In the genomic region with DNA sequence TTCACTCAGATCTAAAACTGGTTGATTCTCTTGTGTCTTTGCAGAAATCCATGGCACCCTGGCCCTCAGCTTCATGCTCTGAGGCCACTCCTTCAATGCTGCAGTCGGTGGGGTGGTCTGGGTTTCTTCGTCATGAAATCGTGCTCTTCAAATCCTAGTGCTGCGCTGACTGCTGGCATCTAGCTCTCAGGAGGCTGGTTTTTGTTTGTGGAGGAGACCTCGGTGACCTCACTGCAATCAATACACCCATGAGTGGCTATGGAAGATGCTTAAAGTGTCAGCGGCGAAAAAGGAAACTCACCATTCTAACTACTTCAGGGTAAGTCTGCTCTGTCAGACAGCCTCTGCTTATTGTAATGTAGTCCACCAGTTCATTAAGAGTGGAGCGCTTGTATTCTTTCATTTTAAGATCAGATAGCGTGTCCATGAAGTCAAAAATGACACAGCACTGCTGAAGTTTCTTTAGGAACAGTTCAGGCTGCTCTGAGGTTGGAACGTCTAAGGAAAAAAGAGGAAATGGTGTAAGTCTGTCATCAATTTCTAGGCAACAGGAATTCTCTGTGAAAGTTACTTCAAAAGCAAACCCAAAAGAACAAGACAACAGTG, we compare ENCODE assay signal across 15 mouse cellular contexts.
DNase-seq lines count a peak whose midpoint lies in the region; ATAC-seq lines count a peak whose summit lies in the region.
"Had no signal": no experiment of that assay in that cellular context is flagged by ENCODE, and none has a peak within 500 bp of the region (broad histone marks: within the 10 kb centered on the region; RNA-seq: fewer than 3 reads in every experiment).

No protein-coding gene starts in this region.

- peak overlapping the region; percentile 34; the same call in 1 of the 2 replicates for H3K4me2 ChIP-seq in heart, embryonic 15.5 days
- H3K4me2 ChIP-seq: limb, embryonic 12.5 days had no signal

- no peak overlapping the region for H3K4me3 ChIP-seq in heart, embryonic 15.5 days
- H3K4me3 ChIP-seq: limb, embryonic 12.5 days had no signal

- H3K27me3 ChIP-seq in heart, embryonic 15.5 days: no peaks in the 10 kb centered on the region
- H3K27me3 ChIP-seq: limb, embryonic 12.5 days had no signal

- 0 out of 2 replicates have a peak overlapping the region, but pooled peaks have one; percentile 28 for H3K9ac ChIP-seq in heart, embryonic 15.5 days
- H3K9ac ChIP-seq: limb, embryonic 12.5 days had no signal

- ATAC-seq in heart, embryonic 15.5 days (replicated peaks; ENCODE audit: insufficient number of reproducible peaks, insufficient read depth, low FRiP score, low read depth): no peak
- peak; percentile 68; the same call in 1 of the 2 replicates for ATAC-seq in erythroid progenitor cell, adult 5-6 weeks (replicated peaks; ENCODE audit: low FRiP score, poor library complexity, severe bottlenecking)
- ATAC-seq: inflammation-experienced regulatory T-cells, adult 6 months had no signal

- peaks cover 28% of the 10 kb centered on the region for H3K4me1 ChIP-seq in heart, embryonic 15.5 days (replicated peaks)

- WGBS in heart, embryonic 15.5 days: 43% methylated on average over 10 of the region's 10 CpGs

- intact Hi-C loops in heart, postnatal 36 days (cut with DNase I): no loop called here

- no peaks in the 10 kb centered on the region for H3K9me3 ChIP-seq in heart, embryonic 15.5 days (replicated peaks)
- H3K9me3 ChIP-seq: limb, embryonic 12.5 days had no signal

- DNase-seq in heart, postnatal 36 days: no peak
- DNase-seq in testis, postnatal 10 days (ENCODE audit: low spot score): peak; percentile 28
- DNase-seq in testis, postnatal 14 days (ENCODE audit: low spot score): no peak
- no peak for DNase-seq in lung, adult 18-20 months
- DNase-seq in gastrocnemius, postnatal 10 days: no peak
- DNase-seq: cerebellum, adult 8-10 months; gastrocnemius, postnatal 25 days; layer of hippocampus, adult 9-11 months; lung, postnatal 36 days; right cerebral cortex, postnatal 25 days; thymus, postnatal 14 days had no signal

- H3K27ac ChIP-seq in heart, embryonic 15.5 days: peak overlapping the region; percentile 25
- H3K27ac ChIP-seq: limb, embryonic 12.5 days had no signal

- no peaks in the 10 kb centered on the region for H3K36me3 ChIP-seq in heart, embryonic 15.5 days
